Mouse (Mus musculus) adrenal gland, adult 10 weeks (tissue): ENCODE data around the gene Eya3. TPM values are rescaled to one million over a fixed set of nuclear protein-coding genes. Genes with fewer than 3 reads are reported as not detected.

ENCODE experiments used
- polyA plus RNA-seq: library from polyadenylated mRNA; stranded (reverse); fragments of 350-450 nt; fragmentation: Illumina TruSeq; extraction: RNeasy Lipid Tissue Mini Kit (QIAGEN cat#74804); gene quantifications from one replicate; pipeline ENCODE4 v1.2.3, GENCODE M21; 2014; ENCODE audit warnings: low read depth, low replicate concordance

Gene Eya3
- 26.0 TPM for polyA plus RNA-seq

GRCm38 (mm10) chr4:132638461-132639190 is at the start of gene Eya3:
Gene Eya3, plus strand, starts transcription at chr4:132638987.

GRCm38 (mm10) chr4:132732148-132732684 is 93.4 kb downstream of the Eya3 start, which contains the start of gene Xkr8:
Gene Xkr8, minus strand, starts transcription at chr4:132732546.

DNA sequence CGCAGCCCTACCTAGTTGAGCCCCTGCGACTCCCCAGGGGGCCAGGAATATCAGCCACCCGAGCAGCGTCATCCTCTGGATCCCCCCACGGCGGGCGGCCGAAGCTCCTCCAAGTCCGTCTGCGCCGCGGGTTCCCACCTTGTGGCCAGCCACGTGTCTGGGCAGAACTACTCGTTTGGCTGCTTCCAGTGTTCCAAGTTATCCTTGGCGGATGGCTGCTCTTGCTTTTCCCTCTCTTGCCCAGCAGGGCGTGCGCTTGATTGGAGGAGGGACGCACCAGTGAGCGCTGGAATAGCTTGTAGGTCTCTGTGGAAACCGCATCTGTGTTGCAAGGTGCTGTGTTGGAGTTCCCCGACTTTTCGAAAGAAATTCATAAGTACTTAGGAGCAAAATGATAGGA is 118.2 kb downstream of the Eya3 start, which contains the start of gene Smpdl3b:
Smpdl3b (minus strand) TSS at position 279 of the 400 bp plus-strand sequence.

GRCm38 (mm10) chr4:132767914-132768876 is 129.4 kb downstream of the Eya3 start, which contains the start of gene Rpa2:
Gene Rpa2, plus strand, starts transcription at chr4:132768332.

Other genes starting within 250 kb of the Eya3 start
- 36.9 TPM for gene Phactr4, start 216.5 kb upstream of the Eya3 start, polyA plus RNA-seq
- 1.7 TPM for gene Med18, start 175.1 kb upstream of the Eya3 start, polyA plus RNA-seq
- 1.4 TPM for gene Sesn2, start 128.5 kb upstream of the Eya3 start, polyA plus RNA-seq
- 272 TPM for gene Atpif1, start 105.3 kb upstream of the Eya3 start, polyA plus RNA-seq
- gene Dnajc8, start 103.4 kb upstream of the Eya3 start, polyA plus RNA-seq, result 343 TPM
- gene Ptafr, start 74.9 kb upstream of the Eya3 start, polyA plus RNA-seq, result 0.82 TPM
- gene Xkr8, start 93.6 kb downstream of the Eya3 start, polyA plus RNA-seq, result 4.1 TPM
- gene Smpdl3b, start 118.3 kb downstream of the Eya3 start, polyA plus RNA-seq, result 2.1 TPM
- gene Rpa2, start 129.3 kb downstream of the Eya3 start, polyA plus RNA-seq, result 6.5 TPM
- gene Themis2, start 157.4 kb downstream of the Eya3 start, polyA plus RNA-seq, result 0.47 TPM
- gene Ppp1r8, start 204.2 kb downstream of the Eya3 start, polyA plus RNA-seq, result 13.7 TPM
- 160 TPM for gene Stx12, start 245.5 kb downstream of the Eya3 start, polyA plus RNA-seq